23 mouse cellular contexts compared by ENCODE assay signal in genomic region chr3:116220980-116221685, GRCm38 (mm10). TPM values are rescaled to one million over a fixed set of nuclear protein-coding genes. Genes with fewer than 3 reads are reported as not detected.
A peak's percentile ranks its signal among the peaks of the same experiment; 100 is the strongest.
DNase-seq lines count a peak whose midpoint lies in the region; ATAC-seq and TF ChIP-seq lines count a peak whose summit lies in the region.
"Had no signal": no experiment of that assay in that cellular context is flagged by ENCODE, and none has a peak within 500 bp of the region (broad histone marks: within the 10 kb centered on the region; RNA-seq: fewer than 3 reads in every experiment).

No protein-coding gene starts in this region.

- no peak overlapping the region for H3K4me2 ChIP-seq in kidney, postnatal 0 days (ENCODE audit: low read length)
- no peak overlapping the region for H3K4me2 ChIP-seq in midbrain, embryonic 11.5 days
- H3K4me2 ChIP-seq: forebrain, embryonic 12.5 days; heart, embryonic 15.5 days; liver, embryonic 15.5 days; midbrain, embryonic 13.5 days; neural tube, embryonic 12.5 days had no signal

- WGBS in kidney, postnatal 0 days: 54% methylated on average over 6 of the region's 6 CpGs
- 85% methylated on average over 6 of the region's 6 CpGs for WGBS in midbrain, embryonic 11.5 days

- ATAC-seq in kidney, postnatal 0 days (replicated peaks; ENCODE audit: low FRiP score, low read depth): no peak
- ATAC-seq in midbrain, embryonic 11.5 days (ENCODE audit: low FRiP score): no peak
- ATAC-seq: hindbrain, embryonic 16.5 days had no signal

- TF ChIP-seq CTCF in kidney, postnatal 0 days (IDR thresholded peaks at IDR 0.05; ENCODE audit: low read depth): no peak
- TF ChIP-seq CTCF in testis, adult 2 months (IDR thresholded peaks at IDR 0.05; ENCODE audit: control insufficient read depth, insufficient read depth, insufficient replicate concordance, low read depth, low read length): no peak

- no peak for TF ChIP-seq POLR2A in testis, adult 2 months (IDR thresholded peaks at IDR 0.05; ENCODE audit: control insufficient read depth, low read depth, low read length)

- peak; percentile 8 for DNase-seq in embryo, embryonic 9.5 days (ENCODE audit: extremely low spot score)
- DNase-seq in embryo, embryonic 10.5 days (ENCODE audit: low spot score): no peak
- peak; percentile 73 for DNase-seq in kidney, postnatal 0 days (ENCODE audit: low spot score)
- DNase-seq in kidney, postnatal 36 days: no peak
- DNase-seq in testis, postnatal 14 days (ENCODE audit: low spot score): no peak
- DNase-seq in left cerebral cortex, postnatal 4 days: no peak
- no peak for DNase-seq in midbrain, embryonic 11.5 days (ENCODE audit: low spot score, missing footprints)
- DNase-seq: cerebellum, adult 18-20 months; cerebellum, postnatal 25 days; gastrocnemius, postnatal 14 days; layer of hippocampus, adult 9-11 months; right cerebral cortex, postnatal 4 days; thymus, adult 2 months had no signal

- H3K9ac ChIP-seq in kidney, postnatal 0 days (ENCODE audit: low read depth, low read length): no peak overlapping the region
- H3K9ac ChIP-seq in midbrain, embryonic 11.5 days (ENCODE audit: low read length): no peak overlapping the region
- H3K9ac ChIP-seq: forebrain, embryonic 12.5 days; heart, embryonic 15.5 days; liver, embryonic 15.5 days; midbrain, embryonic 13.5 days; neural tube, embryonic 12.5 days had no signal

- H3K4me1 ChIP-seq in kidney, postnatal 0 days (replicated peaks; ENCODE audit: insufficient read depth, low read length): no peaks in the 10 kb centered on the region
- H3K4me1 ChIP-seq in testis, adult 2 months (ENCODE audit: control insufficient read depth, insufficient read depth, low read length): peaks cover 4% of the 10 kb centered on the region; the same call in 1 of the 2 replicates
- H3K4me1 ChIP-seq in midbrain, embryonic 11.5 days (ENCODE audit: control insufficient read depth, insufficient read depth, low read length): no peaks in the 10 kb centered on the region
- H3K4me1 ChIP-seq: liver, embryonic 15.5 days had no signal

- H3K4me3 ChIP-seq in kidney, postnatal 0 days (replicated peaks; ENCODE audit: low read depth, low read length): no peak overlapping the region
- no peak overlapping the region for H3K4me3 ChIP-seq in testis, adult 2 months (ENCODE audit: control insufficient read depth, low read depth, low read length)
- no peak overlapping the region for H3K4me3 ChIP-seq in midbrain, embryonic 11.5 days (ENCODE audit: low read depth, low read length)
- H3K4me3 ChIP-seq: forebrain, embryonic 12.5 days; heart, embryonic 15.5 days; left cerebral cortex, adult 2 months; liver, embryonic 15.5 days; midbrain, embryonic 13.5 days; neural tube, embryonic 12.5 days had no signal

- no peaks in the 10 kb centered on the region for H3K36me3 ChIP-seq in kidney, postnatal 0 days (ENCODE audit: insufficient read depth, low read length)
- no peaks in the 10 kb centered on the region for H3K36me3 ChIP-seq in testis, adult 2 months (ENCODE audit: control insufficient read depth, insufficient read depth, low read length)
- no peaks in the 10 kb centered on the region for H3K36me3 ChIP-seq in midbrain, embryonic 11.5 days (ENCODE audit: control insufficient read depth, insufficient read depth, low read length)
- H3K36me3 ChIP-seq: forebrain, embryonic 12.5 days; G1E; heart, embryonic 15.5 days; liver, embryonic 15.5 days; midbrain, embryonic 13.5 days; neural tube, embryonic 12.5 days had no signal

- H3K27me3 ChIP-seq in kidney, postnatal 0 days (ENCODE audit: insufficient read depth, low read length): no peaks in the 10 kb centered on the region
- H3K27me3 ChIP-seq in testis, adult 2 months (ENCODE audit: control insufficient read depth, insufficient read depth, low read length): no peaks in the 10 kb centered on the region
- H3K27me3 ChIP-seq in midbrain, embryonic 11.5 days (ENCODE audit: control insufficient read depth, insufficient read depth, low read length): no peaks in the 10 kb centered on the region
- H3K27me3 ChIP-seq: forebrain, embryonic 12.5 days; heart, embryonic 15.5 days; liver, embryonic 15.5 days; midbrain, embryonic 13.5 days; neural tube, embryonic 12.5 days had no signal

- no peaks in the 10 kb centered on the region for H3K9me3 ChIP-seq in kidney, postnatal 0 days (replicated peaks; ENCODE audit: low read length)
- H3K9me3 ChIP-seq in midbrain, embryonic 11.5 days (ENCODE audit: control insufficient read depth, low read length): no peaks in the 10 kb centered on the region
- H3K9me3 ChIP-seq: forebrain, embryonic 12.5 days; G1E; heart, embryonic 15.5 days; liver, embryonic 15.5 days; midbrain, embryonic 13.5 days; neural tube, embryonic 12.5 days had no signal

- H3K27ac ChIP-seq in kidney, postnatal 0 days: peak overlapping the region; percentile 50; the same call in 1 of the 2 replicates
- H3K27ac ChIP-seq in testis, adult 2 months (ENCODE audit: control insufficient read depth, insufficient read depth, low read depth, low read length): peak overlapping the region; percentile 62
- no peak overlapping the region for H3K27ac ChIP-seq in midbrain, embryonic 11.5 days (ENCODE audit: low read depth, low read length)
- H3K27ac ChIP-seq: forebrain, embryonic 12.5 days; heart, embryonic 15.5 days; left cerebral cortex, adult 2 months; liver, embryonic 15.5 days; midbrain, embryonic 13.5 days; neural tube, embryonic 12.5 days had no signal

- intact Hi-C loops in left cerebral cortex, postnatal 4 days (cut with DNase I): no loop called here

RNA-seq across cellular contexts. Expression of gene Gpr88, which starts 32.2 kb away (rescaled TPM):
- polyA plus RNA-seq in kidney, postnatal 0 days (2015; fragmentation: Nextera tagmentation; extraction: Ambion mirVana): 0.30 and 0.77 TPM in 2 replicates
- 0.20 and 0.38 TPM in 2 replicates for polyA plus RNA-seq in testis, adult 2 months (2012; rRNA removed)
- 10 to 100 TPM; 27.9 to 31.8 TPM for total RNA-seq in left cerebral cortex, postnatal 4 days (2021)
- polyA plus RNA-seq in midbrain, embryonic 11.5 days (2014; fragmentation: Nextera tagmentation; extraction: Ambion mirVana): 0.05 TPM in 1 of 2 replicates, not detected in the other
- total RNA-seq: hematopoietic stem cell, adult 5-6 weeks had no signal
- polyA plus RNA-seq: G1E had no signal

Comparison
In these comparisons a context has a peak if more than half of its experiments do, and no peak if none do; other contexts are left out.
1. DNase-seq: peak in embryo, embryonic 9.5 days (single experiment) and kidney, postnatal 0 days (single experiment); none in embryo, embryonic 10.5 days (single experiment), kidney, postnatal 36 days (0 of 2), testis, postnatal 14 days (single experiment), left cerebral cortex, postnatal 4 days (single experiment) and midbrain, embryonic 11.5 days (single experiment).